Mouse (Mus musculus) left cerebral cortex, postnatal 10 days (tissue): ENCODE results near the gene Stard10. TPM values are rescaled to one million over a fixed set of nuclear protein-coding genes. Genes with fewer than 3 reads are reported as not detected.

Experiments
- DNase-seq, 2 experiments: peaks; one replicate each; pipeline ENCODE4 v3.0.0; 2021 to 2022; ENCODE audit warnings: low spot score in 2 of 2, mixed read lengths in 1 of 2; ENCODE audit errors: extremely low spot score in 1 of 2
- intact Hi-C: fragments of 180-260 bp; cut with DNase I; formaldehyde crosslinking; loops from one replicate; pipeline ENCODE4 v1.15.1; 2025
- total RNA-seq, 2 experiments: library from RNA; stranded (reverse); gene quantifications; 2 replicates each; pipeline ENCODE4 v1.2.3; 2021

Gene Stard10
- total RNA-seq, 2 experiments from 2014 or later = 16.2 to 18.7 TPM

GRCm38 (mm10) chr7:101324142-101324962 lies 7.5 kb downstream of the Stard10 start:
- intact Hi-C loops = loop anchor here (5.0 kb wide), 1 partner anchor 43 kb away; no protein-coding TSS in a partner anchor
- DNase-seq = no peak

DNA sequence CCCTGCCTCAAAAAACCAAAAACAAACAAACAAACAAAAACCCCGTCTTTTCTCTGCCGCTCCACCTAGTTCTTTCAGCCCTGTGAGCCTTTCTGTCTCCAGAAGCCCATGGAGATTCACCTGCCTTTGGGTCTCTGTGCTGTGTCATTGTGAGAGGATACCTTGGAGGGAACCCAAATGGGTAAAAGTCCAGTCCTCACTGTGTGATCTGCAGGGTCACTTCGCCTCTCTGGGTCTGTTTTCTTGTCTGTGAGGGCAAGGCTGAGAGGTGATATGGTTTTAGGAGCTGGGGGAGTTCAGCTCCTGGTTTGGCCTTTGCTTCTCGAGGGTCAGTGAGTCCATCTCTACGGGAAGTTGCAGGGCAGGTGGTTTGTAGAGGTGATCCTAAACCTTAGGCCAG lies 9.1 kb downstream of the Stard10 start:
- no peak for DNase-seq
- intact Hi-C loops = no loop called here

GRCm38 (mm10) chr7:101327263-101327662 lies 10.4 kb downstream of the Stard10 start:
- intact Hi-C loops = no loop called here
- DNase-seq = no peak

DNA sequence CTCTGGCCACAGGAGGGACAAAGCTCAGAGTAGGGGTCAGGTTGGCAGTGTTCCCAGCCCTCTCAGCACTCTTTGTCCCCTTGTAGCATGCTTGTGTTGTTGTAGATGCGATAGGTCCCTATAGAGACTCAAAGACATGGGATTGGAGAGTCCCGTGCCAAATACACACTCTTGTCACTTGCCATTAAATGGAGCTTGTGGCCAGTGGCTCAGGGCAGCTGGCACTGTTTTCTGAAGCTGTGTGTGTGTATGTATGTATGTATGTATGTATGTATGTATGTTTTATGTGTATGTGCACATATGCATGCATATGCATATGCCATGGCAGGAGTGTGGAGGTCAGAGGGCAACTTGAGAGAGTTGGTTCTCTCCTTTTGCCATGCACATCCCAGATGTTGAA lies 10.9 kb downstream of the Stard10 start:
- intact Hi-C loops = no loop called here

DNA sequence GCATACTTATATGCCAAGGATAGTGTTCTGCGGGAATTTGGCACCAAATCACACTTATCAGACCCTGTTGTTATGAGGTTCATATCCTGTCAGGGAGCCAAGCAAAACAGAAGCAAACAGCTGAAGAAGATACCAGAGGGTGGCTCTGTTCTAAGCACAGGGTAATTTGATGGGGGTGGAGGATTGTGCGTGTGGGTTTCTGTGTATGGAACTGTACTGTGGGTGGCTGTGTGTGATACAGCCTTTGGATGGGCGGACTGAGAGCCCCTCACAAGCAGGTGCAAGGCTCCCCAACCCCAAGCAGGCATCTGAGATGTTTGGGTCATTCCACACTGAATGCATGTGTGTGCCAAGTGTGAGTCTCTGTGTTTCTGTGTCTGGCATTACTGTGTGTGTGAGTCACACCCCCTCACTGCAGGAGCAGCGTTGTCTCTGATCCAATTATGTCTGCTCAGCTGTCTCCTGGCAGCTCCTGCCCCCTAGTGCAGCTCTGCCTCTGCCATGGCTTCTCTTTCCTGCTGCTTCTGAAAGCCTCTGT lies 11.8 kb downstream of the Stard10 start:
- intact Hi-C loops = no loop called here
- DNase-seq = peak; percentile 38 to 47

More for the DNA sequence above, 10.9 kb downstream of the Stard10 start:
- no peak for DNase-seq

GRCm38 (mm10) chr7:101329606-101330005 lies 12.7 kb downstream of the Stard10 start:
- DNase-seq = no peak

GRCm38 (mm10) chr7:101330074-101330840 lies 13.4 kb downstream of the Stard10 start:
- DNase-seq = peak in 1 of 2 experiments; percentile 47
- intact Hi-C loops = no loop called here

More at GRCm38 (mm10) chr7:101329606-101330005, 12.7 kb downstream of the Stard10 start:
- intact Hi-C loops = no loop called here

GRCm38 (mm10) chr7:101330841-101331173 lies 13.9 kb downstream of the Stard10 start:
- no peak for DNase-seq
- intact Hi-C loops = no loop called here

- intact Hi-C loops = no loop called here
- DNase-seq = no peak
Observed at GRCm38 (mm10) chr7:101332045-101332831, 15.4 kb downstream of the Stard10 start.

DNA sequence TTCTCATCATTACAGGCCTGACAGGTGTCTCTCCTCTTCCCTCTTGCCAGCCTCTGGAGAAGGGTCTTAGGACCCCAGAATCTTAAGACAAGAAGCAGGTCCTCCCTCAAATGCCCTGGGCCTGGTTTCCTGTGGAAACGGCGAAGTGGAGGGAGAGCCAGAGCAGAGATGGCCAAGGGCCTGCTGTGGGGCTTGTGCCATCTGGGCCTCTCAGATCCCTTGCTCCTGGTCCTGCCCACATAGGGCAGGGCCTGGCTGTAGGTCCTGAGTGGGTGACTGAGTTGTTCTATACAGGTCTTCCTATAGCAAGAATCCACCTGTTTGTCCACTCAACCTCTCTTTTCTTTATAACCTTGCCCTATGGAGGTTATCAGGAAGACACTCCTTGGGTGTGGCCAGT lies 18.3 kb downstream of the Stard10 start:
- intact Hi-C loops = no loop called here
- DNase-seq = no peak

DNA sequence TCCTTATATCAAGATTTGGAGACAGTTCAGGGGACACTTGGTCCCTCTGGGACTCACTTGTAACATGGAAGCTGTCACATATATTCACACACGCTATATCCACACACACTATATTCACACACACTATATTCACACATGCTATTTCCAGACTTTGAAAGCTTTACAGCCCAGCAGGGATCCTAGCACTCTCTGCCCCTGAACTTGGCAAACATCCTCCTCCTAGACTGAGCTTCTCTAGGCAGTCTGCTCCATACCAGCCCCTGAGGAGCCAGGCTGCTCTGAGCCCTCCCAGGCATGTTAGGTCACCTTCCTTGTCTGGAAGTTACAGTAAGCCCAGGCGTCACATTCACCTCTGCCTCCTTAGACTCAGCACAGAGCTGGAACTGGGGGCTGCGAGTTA lies 19.8 kb downstream of the Stard10 start:
- intact Hi-C loops = no loop called here
- DNase-seq = no peak

- intact Hi-C loops = no loop called here
- DNase-seq = no peak
Observed at GRCm38 (mm10) chr7:101337401-101337800, 20.5 kb downstream of the Stard10 start.

- intact Hi-C loops = no loop called here
- peak in 1 of 2 experiments; percentile 17 for DNase-seq
Observed at GRCm38 (mm10) chr7:101341405-101341804, 24.5 kb downstream of the Stard10 start.

DNA sequence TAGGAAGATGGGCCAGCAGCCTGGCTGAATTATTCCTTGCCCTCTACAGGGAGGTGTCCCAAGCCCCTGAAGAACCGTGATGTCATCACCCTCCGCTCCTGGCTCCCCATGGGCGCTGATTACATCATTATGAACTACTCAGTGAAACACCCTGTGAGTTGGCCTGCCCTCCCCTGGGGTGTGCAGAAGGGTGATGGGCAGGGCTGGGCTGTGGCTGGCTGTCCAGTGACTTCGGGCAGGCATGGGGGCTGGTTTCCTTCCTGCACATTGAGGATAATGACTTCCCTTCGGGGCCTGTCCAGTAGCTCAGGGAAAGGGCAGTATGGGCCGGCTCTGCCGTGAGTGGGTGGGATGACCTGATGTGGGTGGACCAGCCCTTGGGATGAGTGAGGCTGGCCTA lies 26.2 kb downstream of the Stard10 start:
- DNase-seq = no peak
- intact Hi-C loops = no loop called here

GRCm38 (mm10) chr7:101344892-101345291 lies 28.0 kb downstream of the Stard10 start:
- intact Hi-C loops = no loop called here
- no peak for DNase-seq

- no peak for DNase-seq
- intact Hi-C loops = no loop called here
Observed at GRCm38 (mm10) chr7:101346991-101347390, 30.1 kb downstream of the Stard10 start.

- DNase-seq = peak in 1 of 2 experiments; percentile 80
- intact Hi-C loops = no loop called here
Observed at GRCm38 (mm10) chr7:101347767-101348270, 30.9 kb downstream of the Stard10 start, which contains the start of gene Arap1. Arap1 (plus strand) TSS chr7:101348067.

- DNase-seq = no peak
- intact Hi-C loops = no loop called here
Observed at GRCm38 (mm10) chr7:101348312-101348711, 31.4 kb downstream of the Stard10 start.

- intact Hi-C loops = no loop called here
- peak; percentile 52 to 76 for DNase-seq
Observed at GRCm38 (mm10) chr7:101349861-101350260, 33.0 kb downstream of the Stard10 start.
